Mouse (Mus musculus) liver, embryonic 13.5 days (tissue): ENCODE measurements around the gene Vmn1r18. TPM values are rescaled to one million over a fixed set of nuclear protein-coding genes. Genes with fewer than 3 reads are reported as not detected.
"Not testable (repeated sequence)": the region's sequence is repeated elsewhere in the genome, so short reads cannot be mapped to it uniquely, and the experiment has no call there.

Experiments used
- ATAC-seq: fragments of 200-750 bp; cut with Nextera tagmentation; 2 replicates; pipeline ENCODE4 v1.8.0; 2017; ENCODE audit warnings: low read depth, mild to moderate bottlenecking, moderate number of reproducible peaks, moderate library complexity
- DNase-seq: peaks from one replicate; pipeline ENCODE4 v3.0.0; 2022
- H3K27ac ChIP-seq: fragments of 300-500 bp; sonication (generic); 2 replicates; pipeline ENCODE4 v1.5.1; 2015; ENCODE audit warnings: moderate library complexity, mild to moderate bottlenecking, inconsistent platforms
- H3K27me3 ChIP-seq: fragments of 300-500 bp; sonication (generic); 2 replicates; pipeline ENCODE4 v1.6.1; 2015; ENCODE audit warnings: mild to moderate bottlenecking, inconsistent platforms
- H3K36me3 ChIP-seq: fragments of 300-500 bp; sonication (generic); 2 replicates; pipeline ENCODE4 v1.6.1; 2015; ENCODE audit warnings: mild to moderate bottlenecking, inconsistent platforms
- H3K4me1 ChIP-seq: fragments of 300-500 bp; sonication (generic); replicated peaks from 2 replicates; pipeline ENCODE4 v1.6.1; 2015; ENCODE audit warnings: inconsistent platforms
- H3K4me2 ChIP-seq: fragments of 300-500 bp; sonication (generic); 2 replicates; pipeline ENCODE4 v1.6.1; 2015; ENCODE audit warnings: inconsistent platforms, mild to moderate bottlenecking, moderate library complexity
- H3K4me3 ChIP-seq: fragments of 300-500 bp; sonication (generic); replicated peaks from 2 replicates; pipeline ENCODE4 v1.5.1; 2015; ENCODE audit warnings: mild to moderate bottlenecking, inconsistent platforms
- H3K9ac ChIP-seq: fragments of 300-500 bp; sonication (generic); 2 replicates; pipeline ENCODE4 v1.6.1; 2015; ENCODE audit warnings: mild to moderate bottlenecking, inconsistent platforms
- H3K9me3 ChIP-seq: fragments of 300-500 bp; sonication (generic); replicated peaks from 2 replicates; pipeline ENCODE4 v1.6.1; 2016; ENCODE audit warnings: inconsistent platforms
- WGBS: fragments of 180-500 bp; shearing (Covaris S2); methylation state at CpG from one replicate; pipeline ENCODE4 v1.1.7; 2015; ENCODE audit not compliant: insufficient replicate concordance; 5-methylcytosine and 5-hydroxymethylcytosine counted together
- polyA plus RNA-seq: library from polyadenylated mRNA; unstranded; fragments of >200 nt; fragmentation: Nextera tagmentation; extraction: Ambion mirVana; gene quantifications from 2 replicates; pipeline ENCODE4 v1.2.1, GENCODE M21; 2015

The Vmn1r18 gene
- polyA plus RNA-seq: not detected in 2 replicates

GRCm38 (mm10) chr6:57395683-57396082 lies at the start of gene Vmn1r18:
TSS of gene Vmn1r18 (minus strand) at chr6:57395783.
- no peaks in the 10 kb centered on the region for H3K36me3 ChIP-seq
- no peak for DNase-seq
- no peak within 1 kb of the TSS for H3K9ac ChIP-seq
- no peaks in the 10 kb centered on the region for H3K27me3 ChIP-seq
- no peaks in the 10 kb centered on the region for H3K4me1 ChIP-seq
- H3K4me2 ChIP-seq: no peak within 1 kb of the TSS
- H3K4me3 ChIP-seq: no peak within 1 kb of the TSS
- H3K27ac ChIP-seq: no peak within 1 kb of the TSS
- no peak for ATAC-seq
- H3K9me3 ChIP-seq: no peaks in the 10 kb centered on the region

DNA sequence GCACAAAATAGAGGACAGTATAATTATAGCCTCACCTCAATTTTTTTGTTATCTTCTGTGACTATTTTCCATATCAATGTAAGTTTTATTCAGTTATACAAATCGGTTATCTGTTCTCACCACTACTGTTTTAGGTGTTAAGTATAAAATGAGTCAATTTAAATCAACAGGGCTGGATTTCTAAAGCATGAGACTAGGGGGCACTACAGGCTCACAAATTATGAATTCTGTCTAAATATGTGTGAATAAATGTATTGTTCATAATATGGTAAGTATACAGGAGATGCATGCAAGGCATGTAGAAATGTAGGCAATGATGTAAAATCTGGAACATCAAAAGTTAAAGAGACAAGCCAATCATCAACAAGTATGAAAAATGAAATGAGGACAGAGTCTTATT lies 35.6 kb upstream of the Vmn1r18 start:
- WGBS: 48% methylated on average over 1 of the region's 1 CpGs
- H3K27me3 ChIP-seq: no peaks in the 10 kb centered on the region
- no peak overlapping the region for H3K9ac ChIP-seq
- no peak for ATAC-seq
- no peaks in the 10 kb centered on the region for H3K36me3 ChIP-seq
- H3K4me1 ChIP-seq: no peaks in the 10 kb centered on the region
- H3K4me3 ChIP-seq: no peak overlapping the region
- no peak overlapping the region for H3K27ac ChIP-seq
- no peak overlapping the region for H3K4me2 ChIP-seq
- H3K9me3 ChIP-seq: no peaks in the 10 kb centered on the region
- no peak for DNase-seq

DNA sequence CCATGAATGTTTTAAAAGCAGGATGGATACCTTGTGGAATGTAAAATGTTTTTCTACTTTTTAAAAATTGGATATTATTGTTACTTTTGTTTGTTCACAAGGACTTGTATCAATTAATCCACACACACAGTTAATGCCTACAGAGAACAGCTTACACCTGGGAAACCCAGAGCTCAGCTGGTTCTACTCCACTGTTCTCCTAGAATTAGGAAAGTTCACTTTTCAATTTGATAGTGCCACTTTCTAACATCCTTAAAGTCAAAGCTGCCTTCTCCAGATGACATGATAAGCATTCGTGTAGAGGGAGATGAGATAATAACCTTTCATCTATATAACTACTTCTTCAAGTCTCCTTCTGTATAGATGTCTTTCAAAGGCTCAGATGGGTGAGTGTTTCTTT lies 33.0 kb upstream of the Vmn1r18 start, which contains the start of gene Vmn1r20:
Vmn1r20 (plus strand) TSS at position 301 of the 400 bp plus-strand sequence.
- no peaks in the 10 kb centered on the region for H3K9me3 ChIP-seq
- ATAC-seq (no peak), DNase-seq (no peak)
- no peaks in the 10 kb centered on the region for H3K36me3 ChIP-seq
- no peaks in the 10 kb centered on the region for H3K27me3 ChIP-seq
- no peaks in the 10 kb centered on the region for H3K4me1 ChIP-seq
- H3K4me3 ChIP-seq: no peak within 1 kb of the TSS
- H3K4me2 ChIP-seq: no peak within 1 kb of the TSS
- no peak within 1 kb of the TSS for H3K27ac ChIP-seq
- H3K9ac ChIP-seq: no peak within 1 kb of the TSS
- WGBS: 29% methylated on average over 1 of the region's 1 CpGs

GRCm38 (mm10) chr6:57403480-57403879 lies 7.9 kb upstream of the Vmn1r18 start, which contains the start of gene Vmn1r19:
TSS of gene Vmn1r19 (plus strand) at chr6:57403780.
- ATAC-seq, H3K4me2 ChIP-seq, H3K9me3 ChIP-seq, H3K27me3 ChIP-seq, H3K27ac ChIP-seq, H3K4me3 ChIP-seq, H3K9ac ChIP-seq, H3K36me3 ChIP-seq, H3K4me1 ChIP-seq, DNase-seq: not testable (repeated sequence)
- WGBS: 37% methylated on average over 3 of the region's 3 CpGs

- 71% methylated on average over 1 of the region's 1 CpGs for WGBS
- no peak for DNase-seq
- Histone ChIP-seq H3K27me3 (no peaks in the 10 kb centered on the region), H3K4me3 (no peak overlapping the region), H3K27ac (no peak overlapping the region), H3K36me3 (no peaks in the 10 kb centered on the region), H3K4me2 (no peak overlapping the region), H3K9me3 (no peaks in the 10 kb centered on the region), H3K4me1 (no peaks in the 10 kb centered on the region), H3K9ac (no peak overlapping the region)
- ATAC-seq: no peak
Measured at GRCm38 (mm10) chr6:57367496-57367895, 28.1 kb downstream of the Vmn1r18 start.

- not testable (repeated sequence) for H3K27me3 ChIP-seq, H3K9me3 ChIP-seq, ATAC-seq, H3K4me3 ChIP-seq, DNase-seq, H3K4me1 ChIP-seq, H3K27ac ChIP-seq, H3K4me2 ChIP-seq, H3K36me3 ChIP-seq, H3K9ac ChIP-seq
- 77% methylated on average over 1 of the region's 1 CpGs for WGBS
Measured at GRCm38 (mm10) chr6:57365866-57366265, 29.7 kb downstream of the Vmn1r18 start.

DNA sequence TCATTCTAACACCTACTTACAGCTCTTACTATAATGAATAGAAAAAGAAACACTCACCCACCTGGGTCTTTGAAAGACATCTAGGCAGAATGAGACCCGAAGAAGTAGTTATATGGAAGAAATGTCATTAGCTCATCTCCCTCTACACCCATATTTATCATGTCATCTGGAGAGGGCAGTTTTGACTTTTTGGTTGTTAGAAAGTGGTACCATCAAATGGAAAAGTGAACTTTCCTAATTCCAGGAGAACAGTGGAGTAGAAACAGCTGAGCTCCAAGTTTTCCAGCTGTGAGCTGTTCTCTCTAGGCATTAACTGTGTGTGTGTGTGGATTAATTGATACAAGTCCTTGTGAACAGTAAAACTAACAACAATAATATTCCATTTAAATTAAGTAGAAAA lies 32.0 kb downstream of the Vmn1r18 start, which contains the start of gene Vmn1r17:
Vmn1r17 (minus strand) TSS at position 101 of the 400 bp plus-strand sequence.
- no peak for DNase-seq
- Histone ChIP-seq H3K4me1 (no peaks in the 10 kb centered on the region), H3K27ac (no peak within 1 kb of the TSS), H3K36me3 (no peaks in the 10 kb centered on the region), H3K9me3 (no peaks in the 10 kb centered on the region), H3K27me3 (no peaks in the 10 kb centered on the region), H3K4me3 (no peak within 1 kb of the TSS), H3K9ac (no peak within 1 kb of the TSS), H3K4me2 (no peak within 1 kb of the TSS)
- ATAC-seq: no peak
- WGBS: 55% methylated on average over 1 of the region's 1 CpGs

DNA sequence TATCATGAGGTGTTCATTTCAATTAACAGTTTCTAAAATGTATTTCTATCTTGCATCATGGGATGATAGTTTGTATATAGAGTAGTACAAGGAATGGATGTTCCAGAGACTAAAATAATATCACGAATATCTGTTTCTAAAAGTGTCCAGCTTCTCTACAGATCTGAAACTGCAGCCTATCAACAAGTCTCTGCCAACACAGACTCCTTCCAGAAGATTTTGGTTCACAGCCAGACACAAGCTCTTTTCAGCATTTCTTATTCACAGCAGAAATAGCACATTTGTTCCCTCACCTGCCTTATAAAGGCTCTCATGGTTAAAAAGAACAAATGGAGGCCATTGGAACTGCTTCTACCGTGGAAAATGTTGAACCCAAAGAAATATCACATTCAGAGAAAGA lies 38.7 kb downstream of the Vmn1r18 start:
- no peaks in the 10 kb centered on the region for H3K4me1 ChIP-seq
- H3K9ac ChIP-seq: no peak overlapping the region
- H3K27ac ChIP-seq: no peak overlapping the region
- H3K4me2 ChIP-seq: no peak overlapping the region
- WGBS: 46% methylated on average over 2 of the region's 2 CpGs
- no peaks in the 10 kb centered on the region for H3K36me3 ChIP-seq
- no peaks in the 10 kb centered on the region for H3K27me3 ChIP-seq
- H3K4me3 ChIP-seq: no peak overlapping the region
- ATAC-seq (no peak), DNase-seq (no peak)
- no peaks in the 10 kb centered on the region for H3K9me3 ChIP-seq

DNA sequence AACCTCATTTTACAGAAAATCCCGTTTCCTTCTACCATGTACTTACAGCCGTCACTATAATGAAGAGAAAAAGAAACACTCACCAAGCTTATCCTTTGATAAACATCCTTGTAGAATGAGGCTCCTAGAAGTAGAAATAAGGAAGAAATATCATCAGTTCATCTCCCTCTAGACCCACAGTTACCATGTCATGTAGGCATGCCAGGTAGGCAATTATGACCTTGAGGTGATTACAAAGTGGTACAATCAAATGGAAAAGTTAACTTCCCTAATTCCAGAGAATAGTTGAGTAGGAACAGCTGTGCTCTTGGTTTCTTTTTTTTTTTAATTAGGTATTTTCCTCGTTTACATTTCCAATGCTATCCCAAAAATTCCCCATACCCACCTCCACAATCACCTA lies 66.2 kb downstream of the Vmn1r18 start, which contains the start of gene Vmn1r16:
Vmn1r16 (minus strand) TSS at position 101 of the 400 bp plus-strand sequence.
- Histone ChIP-seq H3K4me3 (no peak within 1 kb of the TSS), H3K27ac (no peak within 1 kb of the TSS), H3K4me2 (no peak within 1 kb of the TSS), H3K9me3 (no peaks in the 10 kb centered on the region), H3K27me3 (no peaks in the 10 kb centered on the region), H3K4me1 (no peaks in the 10 kb centered on the region), H3K9ac (no peak within 1 kb of the TSS), H3K36me3 (no peaks in the 10 kb centered on the region)
- DNase-seq (no peak), ATAC-seq (no peak)
- WGBS: 53% methylated on average over 3 of the region's 3 CpGs

Other genes starting within 250 kb of the Vmn1r18 start
- gene Vmn1r12, start 238.9 kb downstream of the Vmn1r18 start, polyA plus RNA-seq: not detected in 2 replicates
- gene Vmn1r13, start 192.5 kb downstream of the Vmn1r18 start, polyA plus RNA-seq: not detected in 2 replicates
- gene Vmn1r14, start 164.1 kb downstream of the Vmn1r18 start, polyA plus RNA-seq: not detected in 2 replicates
- gene Vmn1r15, start 137.8 kb downstream of the Vmn1r18 start, polyA plus RNA-seq: not detected in 2 replicates
- gene Vmn1r16, start 66.3 kb downstream of the Vmn1r18 start, polyA plus RNA-seq: not detected in 2 replicates
- gene Vmn1r17, start 32.1 kb downstream of the Vmn1r18 start, polyA plus RNA-seq: not detected in 2 replicates
- not detected in 2 replicates for gene Vmn1r19, start 8.0 kb upstream of the Vmn1r18 start, polyA plus RNA-seq
- not detected in 2 replicates for gene Vmn1r20, start 33.1 kb upstream of the Vmn1r18 start, polyA plus RNA-seq
- 2.5 and 2.7 TPM in 2 replicates for gene Ppm1k, start 139.7 kb upstream of the Vmn1r18 start, polyA plus RNA-seq
- 3.1 and 4.9 TPM in 2 replicates for gene Herc6, start 185.2 kb upstream of the Vmn1r18 start, polyA plus RNA-seq